Mouse (Mus musculus): ENCODE measurements around the gene Spem1.

DNA sequence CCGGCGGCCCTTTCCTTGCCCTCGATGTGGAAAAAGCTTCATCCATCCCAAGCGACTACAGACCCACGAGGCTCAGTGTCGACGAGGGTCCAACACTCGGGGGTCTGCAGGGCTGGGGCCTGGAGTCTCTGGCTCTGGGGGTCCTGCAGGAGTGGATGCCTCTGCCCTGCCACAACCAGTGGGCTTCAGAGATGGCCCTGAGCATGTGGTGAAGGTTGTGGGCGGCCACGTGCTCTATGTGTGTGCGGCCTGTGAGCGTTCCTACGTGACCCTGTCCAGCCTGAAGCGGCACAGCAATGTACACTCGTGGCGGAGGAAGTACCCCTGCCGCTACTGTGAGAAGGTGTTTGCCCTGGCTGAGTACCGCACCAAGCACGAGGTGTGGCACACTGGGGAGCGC is 45.5 kb downstream of the Spem1 start:
- no peak for TF ChIP-seq GATA1 (IDR thresholded peaks at IDR 0.05; ENCODE audit: low read length)
- TF ChIP-seq TAL1 (IDR thresholded peaks at IDR 0.05; ENCODE audit: low read length) = no peak

All from erythroblast, embryonic 14.5 days (primary cell).